Mouse (Mus musculus) stomach, postnatal 0 days (tissue): ENCODE measurements around the gene Fitm2.

ENCODE experiments used
- CTCF ChIP-seq: IDR thresholded peaks from 2 replicates; pipeline ENCODE4 v1.5.1; 2016; ENCODE audit warnings: antibody characterized with exemption, low read depth, mild to moderate bottlenecking, moderate library complexity
- EP300 ChIP-seq: optimal IDR thresholded peaks from 2 replicates; pipeline ENCODE3; 2016; ENCODE audit warnings: antibody characterized with exemption

- no peak for TF ChIP-seq EP300
- TF ChIP-seq CTCF = no peak
These were observed 4.8 kb downstream of the Fitm2 start for GRCm38 (mm10) chr2:163467585-163467984.
